Mouse (Mus musculus) forebrain, embryonic 11.5 days (tissue): ENCODE measurements around the gene Plpp7. TPM values are rescaled to one million over a fixed set of nuclear protein-coding genes. Genes with fewer than 3 reads are reported as not detected.

Experiments
- ATAC-seq: fragments of 200-750 bp; cut with Nextera tagmentation; replicated peaks from 2 replicates; pipeline ENCODE4 v1.8.0; 2017; ENCODE audit warnings: moderate TSS enrichment; ENCODE audit not compliant: low FRiP score
- DNase-seq: peaks from one replicate; pipeline ENCODE4 v3.0.0-alpha.2; 2017; ENCODE audit warnings: low spot score
- H3K27ac ChIP-seq: fragments of 300-500 bp; sonication (generic); 2 replicates; pipeline ENCODE4 v1.5.1; 2014; ENCODE audit warnings: low read depth, low read length
- H3K27me3 ChIP-seq: fragments of 300-500 bp; sonication (generic); 2 replicates; pipeline ENCODE4 v1.6.1; 2014; ENCODE audit warnings: mild to moderate bottlenecking, low read length, mixed read lengths; ENCODE audit not compliant: control insufficient read depth, insufficient read depth
- H3K36me3 ChIP-seq: fragments of 300-500 bp; sonication (generic); 2 replicates; pipeline ENCODE4 v1.6.1; 2014; ENCODE audit warnings: mild to moderate bottlenecking, low read length, moderate library complexity, mixed read lengths; ENCODE audit not compliant: control insufficient read depth, insufficient read depth
- H3K4me1 ChIP-seq: fragments of 300-500 bp; sonication (generic); replicated peaks from 2 replicates; pipeline ENCODE4 v1.6.1; 2014; ENCODE audit warnings: low read length, mixed read lengths; ENCODE audit not compliant: control insufficient read depth, insufficient read depth
- H3K4me2 ChIP-seq: fragments of 300-500 bp; sonication (generic); 2 replicates; pipeline ENCODE4 v1.6.1; 2014; ENCODE audit warnings: low read depth, mild to moderate bottlenecking, low read length, moderate library complexity, mixed read lengths; ENCODE audit not compliant: severe bottlenecking
- H3K4me3 ChIP-seq: fragments of 300-500 bp; sonication (generic); 2 replicates; pipeline ENCODE4 v1.5.1; 2014; ENCODE audit warnings: low read depth, low read length
- H3K9ac ChIP-seq: fragments of 300-500 bp; sonication (generic); 2 replicates; pipeline ENCODE4 v1.6.1; 2014; ENCODE audit warnings: low read length
- H3K9me3 ChIP-seq: fragments of 300-500 bp; sonication (generic); 2 replicates; pipeline ENCODE4 v1.6.1; 2016; ENCODE audit warnings: low read length, mixed read lengths; ENCODE audit not compliant: control insufficient read depth
- WGBS: fragments of 180-500 bp; shearing (Covaris S2); extraction: QIAGEN DNeasy Blood & Tissue Kit; methylation state at CpG from one replicate; pipeline ENCODE4 v1.1.7; 2014; 5-methylcytosine and 5-hydroxymethylcytosine counted together
- polyA plus RNA-seq: library from polyadenylated mRNA; unstranded; fragments of >200 nt; fragmentation: Nextera tagmentation; extraction: Ambion mirVana; gene quantifications from 2 replicates; pipeline ENCODE4 v1.2.1, GENCODE M21; 2014

Gene Plpp7
- polyA plus RNA-seq, 1 experiment from 2014 or later = 5.7 TPM

DNA sequence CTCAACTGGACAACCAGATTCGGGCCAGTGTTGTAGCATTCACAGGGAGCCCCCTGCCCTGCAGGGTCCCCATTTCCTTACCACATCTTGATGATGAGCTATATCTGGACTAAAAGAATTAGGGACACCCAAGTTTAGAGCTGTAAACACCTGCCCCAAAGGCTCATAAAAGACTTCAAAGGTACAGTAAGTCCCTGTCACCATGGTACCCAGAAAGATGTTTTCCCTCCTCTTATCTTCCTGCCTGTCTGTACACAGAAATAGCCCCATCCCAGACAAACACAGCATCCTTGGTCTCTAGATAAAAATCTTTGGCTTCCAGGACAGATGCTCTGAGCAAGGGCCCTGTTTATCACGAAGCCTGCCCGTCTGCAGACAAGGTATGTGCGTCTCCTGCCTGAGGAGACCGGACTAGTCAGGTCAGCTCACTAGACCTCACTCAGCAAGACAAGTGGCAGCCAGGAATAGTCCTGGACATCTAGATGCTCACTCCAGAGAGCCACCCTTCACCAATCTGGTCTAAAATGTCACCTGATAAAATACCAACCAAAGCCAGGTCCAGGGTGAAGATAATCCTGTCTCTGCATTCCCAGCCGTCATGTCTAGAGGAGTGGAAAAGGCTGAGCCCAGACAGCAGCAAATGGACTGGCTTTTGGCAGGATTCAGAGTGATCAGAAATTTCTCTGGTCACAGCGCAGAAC is 31.7 kb upstream of the Plpp7 start:
- H3K4me3 ChIP-seq = no peak overlapping the region
- ATAC-seq = no peak
- 87% methylated on average over 7 of the region's 7 CpGs for WGBS

DNA sequence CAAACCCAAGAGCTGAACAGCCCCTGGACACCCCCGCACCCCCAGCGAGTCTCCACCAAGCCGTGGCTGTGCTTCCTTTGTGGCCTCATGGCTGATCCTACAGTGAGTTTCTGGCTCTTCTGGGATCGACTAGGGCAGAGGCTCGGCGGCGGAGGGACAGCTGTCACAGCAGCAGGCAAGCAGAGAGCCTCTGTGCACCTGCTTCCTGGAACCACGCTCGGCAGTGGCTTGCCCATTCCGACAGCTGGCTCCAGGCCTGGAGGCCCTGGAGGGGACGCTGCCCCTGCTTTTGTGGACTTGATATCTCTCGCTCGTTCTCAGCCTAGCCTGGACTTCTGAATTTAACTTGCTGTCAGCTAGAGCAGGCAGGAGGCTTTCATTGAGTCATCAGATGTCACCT is 30.4 kb upstream of the Plpp7 start:
- no peak overlapping the region for H3K9ac ChIP-seq
- no peak overlapping the region for H3K27ac ChIP-seq
- no peaks in the 10 kb centered on the region for H3K27me3 ChIP-seq
- no peaks in the 10 kb centered on the region; the same call in 1 of the 2 replicates for H3K4me1 ChIP-seq
- 83% methylated on average over 13 of the region's 13 CpGs for WGBS
- H3K4me3 ChIP-seq = no peak overlapping the region
- no peak for DNase-seq
- no peaks in the 10 kb centered on the region for H3K9me3 ChIP-seq
- H3K4me2 ChIP-seq = no peak overlapping the region
- H3K36me3 ChIP-seq = no peaks in the 10 kb centered on the region; the same call in 1 of the 2 replicates
- ATAC-seq = no peak

More for the DNA sequence above, 31.7 kb upstream of the Plpp7 start:
- Histone ChIP-seq H3K4me1 (no peaks in the 10 kb centered on the region), H3K9me3 (no peaks in the 10 kb centered on the region), H3K4me2 (no peak overlapping the region), H3K27me3 (no peaks in the 10 kb centered on the region), H3K9ac (no peak overlapping the region), H3K27ac (no peak overlapping the region), H3K36me3 (no peaks in the 10 kb centered on the region; the same call in 1 of the 2 replicates)
- no peak for DNase-seq

DNA sequence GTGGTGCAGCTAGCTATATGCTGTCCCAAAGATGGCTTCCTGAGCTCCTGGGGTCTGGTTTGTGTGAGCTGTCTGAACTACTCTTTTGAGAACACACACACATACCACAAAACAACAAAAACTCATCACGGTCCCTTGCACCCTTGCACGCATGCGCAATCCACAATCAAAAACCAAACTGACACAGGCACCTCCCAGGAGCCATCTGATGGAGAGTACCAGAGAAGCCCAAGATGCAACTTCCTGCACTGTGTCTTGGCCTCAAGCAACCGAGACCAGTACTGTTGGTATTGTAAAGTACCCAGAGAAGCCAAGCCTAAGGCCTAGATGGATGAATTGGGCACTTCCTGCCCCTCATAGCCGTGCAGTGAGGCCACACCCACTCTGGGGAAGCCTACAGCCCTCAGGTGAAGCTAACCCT is 29.9 kb upstream of the Plpp7 start:
- H3K27me3 ChIP-seq = no peaks in the 10 kb centered on the region
- no peak overlapping the region for H3K27ac ChIP-seq
- H3K36me3 ChIP-seq = no peaks in the 10 kb centered on the region; the same call in 1 of the 2 replicates
- H3K9me3 ChIP-seq = no peaks in the 10 kb centered on the region
- ATAC-seq = no peak
- no peak overlapping the region for H3K4me2 ChIP-seq
- no peak overlapping the region for H3K4me3 ChIP-seq
- H3K4me1 ChIP-seq = no peaks in the 10 kb centered on the region; the same call in 1 of the 2 replicates
- 80% methylated on average over 5 of the region's 5 CpGs for WGBS
- no peak overlapping the region for H3K9ac ChIP-seq
- no peak for DNase-seq

DNA sequence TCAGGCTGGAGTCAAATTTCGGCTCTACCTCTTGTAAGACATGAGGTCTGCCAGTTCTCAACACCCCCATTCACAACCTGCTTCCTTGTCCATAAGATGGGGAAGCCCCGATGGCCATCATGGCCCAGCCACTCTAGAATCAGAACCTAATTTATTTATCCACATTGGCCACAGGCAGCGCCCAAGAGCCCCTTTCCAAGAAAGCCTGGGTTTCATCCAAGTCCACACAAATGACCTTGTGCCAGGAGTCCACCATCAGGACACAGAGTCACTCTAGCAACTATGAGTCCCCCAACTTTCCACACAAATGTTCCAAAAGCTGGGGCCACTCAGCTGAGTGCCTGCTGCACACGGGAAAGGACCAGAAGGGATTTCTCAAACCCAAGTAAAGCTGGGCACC is 29.3 kb upstream of the Plpp7 start:
- Histone ChIP-seq H3K9me3 (no peaks in the 10 kb centered on the region), H3K27ac (no peak overlapping the region), H3K27me3 (no peaks in the 10 kb centered on the region), H3K9ac (no peak overlapping the region), H3K4me1 (no peaks in the 10 kb centered on the region; the same call in 1 of the 2 replicates), H3K4me3 (no peak overlapping the region), H3K36me3 (no peaks in the 10 kb centered on the region; the same call in 1 of the 2 replicates), H3K4me2 (no peak overlapping the region)
- 81% methylated on average over 4 of the region's 4 CpGs for WGBS
- DNase-seq (no peak), ATAC-seq (no peak)

DNA sequence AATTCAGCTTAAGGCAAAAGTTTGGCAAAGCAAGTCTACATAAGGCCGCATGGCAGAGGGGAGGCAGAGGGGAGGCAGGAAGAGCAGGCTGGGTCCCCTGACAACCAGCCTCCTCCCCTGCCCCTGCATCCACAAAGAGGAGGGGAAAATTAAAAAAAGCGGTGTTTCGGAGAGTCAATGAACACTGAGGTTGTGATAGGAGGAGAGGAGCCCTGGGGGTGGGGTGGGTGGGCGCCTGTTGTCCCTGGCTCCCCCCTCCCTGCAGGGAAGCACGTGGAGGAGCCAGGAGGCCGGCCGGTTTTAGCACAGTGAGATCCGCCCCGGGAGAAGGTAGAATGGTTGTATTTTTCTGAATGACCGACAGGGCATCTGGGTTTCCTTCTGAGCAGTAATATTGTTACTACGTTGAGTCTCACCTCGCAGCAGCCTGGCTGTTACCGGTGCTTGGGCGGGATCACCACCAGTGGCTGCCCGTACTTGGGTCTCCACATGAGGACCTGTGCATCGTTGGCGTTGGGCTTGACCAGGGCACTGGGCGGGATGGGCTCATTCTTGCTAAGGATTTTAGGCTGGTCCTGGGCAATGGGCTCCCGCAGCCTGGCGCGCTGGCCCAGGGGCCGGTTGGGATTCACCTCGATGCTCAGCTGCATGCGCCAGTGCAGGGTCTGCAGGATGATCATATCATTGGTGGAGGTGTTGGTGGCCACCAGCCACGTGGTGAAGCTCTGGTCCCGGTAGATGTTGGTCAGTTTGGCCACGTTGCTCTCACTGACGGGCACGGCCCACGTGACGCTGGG is 26.3 kb upstream of the Plpp7 start:
- no peaks in the 10 kb centered on the region for H3K36me3 ChIP-seq
- no peak overlapping the region for H3K4me3 ChIP-seq
- H3K9me3 ChIP-seq = no peaks in the 10 kb centered on the region
- ATAC-seq = no peak
- no peaks in the 10 kb centered on the region; the same call in 1 of the 2 replicates for H3K4me1 ChIP-seq
- H3K4me2 ChIP-seq = 0 out of 2 replicates have a peak overlapping the region, but pooled peaks have one; percentile 8
- H3K9ac ChIP-seq = no peak overlapping the region
- 54% methylated on average over 31 of the region's 31 CpGs for WGBS
- no peak overlapping the region for H3K27ac ChIP-seq
- no peak for DNase-seq
- H3K27me3 ChIP-seq = no peaks in the 10 kb centered on the region

DNA sequence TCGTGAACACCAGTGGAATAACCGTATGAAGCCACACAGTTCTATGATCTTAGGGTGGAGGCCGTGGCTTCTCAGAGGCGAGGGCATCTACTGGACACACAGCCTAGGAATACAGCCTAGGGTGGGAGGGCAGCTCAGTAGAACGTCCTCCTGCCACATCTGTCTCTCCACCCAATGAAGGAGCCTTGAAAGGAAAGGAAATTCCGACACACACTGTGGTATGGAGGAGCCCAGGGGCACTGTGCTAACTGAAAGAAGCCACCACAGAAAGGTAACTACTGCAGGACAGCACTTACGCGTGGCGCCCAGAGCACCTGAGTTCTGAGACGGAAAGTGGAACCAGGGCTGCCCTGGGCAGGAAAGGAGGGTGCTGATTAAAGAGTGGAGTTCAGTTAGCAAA is 24.6 kb upstream of the Plpp7 start:
- ATAC-seq (no peak), DNase-seq (no peak)
- H3K36me3 ChIP-seq = no peaks in the 10 kb centered on the region
- H3K4me3 ChIP-seq = no peak overlapping the region
- H3K9ac ChIP-seq = no peak overlapping the region
- H3K9me3 ChIP-seq = no peaks in the 10 kb centered on the region
- no peak overlapping the region for H3K27ac ChIP-seq
- no peak overlapping the region for H3K4me2 ChIP-seq
- H3K27me3 ChIP-seq = no peaks in the 10 kb centered on the region
- no peaks in the 10 kb centered on the region; the same call in 1 of the 2 replicates for H3K4me1 ChIP-seq
- WGBS = 93% methylated on average over 10 of the region's 10 CpGs

DNA sequence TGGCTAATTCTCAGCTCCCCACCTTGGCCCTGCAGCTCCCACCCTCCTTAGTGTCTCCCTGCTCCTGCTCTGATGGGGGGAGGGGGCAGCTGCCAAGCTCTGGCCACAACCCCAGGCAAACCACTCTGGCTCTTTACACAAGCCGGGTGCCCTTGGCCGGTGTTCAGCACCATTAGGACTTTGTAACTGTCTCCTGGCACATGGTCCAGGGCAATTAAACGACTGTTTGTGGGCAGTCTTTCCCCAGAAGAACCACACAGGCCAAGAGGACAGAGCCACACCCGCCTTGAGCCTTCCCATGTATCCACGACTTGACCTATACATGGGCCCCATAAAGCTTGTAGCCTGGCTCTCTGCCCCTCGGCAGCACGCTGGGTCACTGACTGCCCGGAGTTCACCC is 20.9 kb upstream of the Plpp7 start:
- H3K4me2 ChIP-seq = no peak overlapping the region
- no peak overlapping the region for H3K27ac ChIP-seq
- no peaks in the 10 kb centered on the region for H3K4me1 ChIP-seq
- H3K4me3 ChIP-seq = no peak overlapping the region
- ATAC-seq = no peak
- H3K36me3 ChIP-seq = no peaks in the 10 kb centered on the region
- H3K9ac ChIP-seq = no peak overlapping the region
- H3K27me3 ChIP-seq = no peaks in the 10 kb centered on the region
- H3K9me3 ChIP-seq = no peaks in the 10 kb centered on the region
- no peak for DNase-seq
- 72% methylated on average over 8 of the region's 8 CpGs for WGBS

DNA sequence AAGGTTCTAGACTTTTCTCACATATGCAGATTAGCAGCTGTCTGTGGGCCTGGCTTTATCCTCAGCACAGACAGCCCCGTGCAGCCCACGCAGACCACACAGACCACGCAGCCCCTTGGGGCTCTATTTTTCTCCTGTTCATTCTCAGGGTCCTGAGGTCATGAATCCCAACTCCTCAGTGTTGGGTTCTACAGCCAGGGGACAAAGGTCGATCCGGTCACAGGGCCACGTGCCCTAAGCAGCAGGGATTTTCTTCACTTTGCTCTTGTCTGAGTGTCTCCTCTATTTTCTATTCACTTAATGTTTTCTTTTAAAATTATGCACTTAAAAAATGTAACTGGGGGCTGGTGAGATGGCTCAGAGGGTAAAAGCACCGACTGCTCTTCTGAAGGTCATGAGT is 20.0 kb upstream of the Plpp7 start:
- Histone ChIP-seq H3K9me3 (no peaks in the 10 kb centered on the region), H3K9ac (no peak overlapping the region), H3K4me3 (no peak overlapping the region), H3K4me2 (no peak overlapping the region), H3K36me3 (no peaks in the 10 kb centered on the region), H3K27ac (no peak overlapping the region), H3K27me3 (no peaks in the 10 kb centered on the region), H3K4me1 (no peaks in the 10 kb centered on the region)
- no peak for ATAC-seq
- WGBS = 67% methylated on average over 7 of the region's 7 CpGs
- DNase-seq = no peak
